Mouse (Mus musculus): ENCODE data around the gene Gga2. TPM values are rescaled to one million over a fixed set of nuclear protein-coding genes. Genes with fewer than 3 reads are reported as not detected.
A peak's percentile ranks its signal among the peaks of the same experiment; 100 is the strongest.

The Gga2 gene
- total and polyA plus RNA-seq, 2 experiments from 2014 or later = 25.5 to 29.8 TPM

DNA sequence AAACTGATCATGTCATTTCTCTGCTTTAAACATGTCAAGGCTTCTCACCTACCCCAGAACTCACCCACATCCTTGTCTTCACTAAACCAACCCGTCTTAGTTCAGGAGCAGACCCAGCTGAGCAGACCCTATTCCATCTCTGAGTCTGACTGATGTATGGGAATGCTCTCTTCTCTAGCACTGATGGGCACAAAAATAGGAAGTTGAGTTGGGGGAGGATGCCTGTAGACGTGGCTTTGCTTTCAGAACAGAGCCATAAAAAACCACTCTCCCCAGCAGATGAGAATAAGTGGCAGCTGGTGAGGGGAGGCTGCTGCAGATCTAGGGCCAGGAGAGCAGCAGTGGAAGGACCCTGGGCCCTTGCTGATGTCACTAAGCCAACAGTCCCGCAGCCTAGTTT, 12.3 kb upstream of the Gga2 start:
- H3K9me3 ChIP-seq (ENCODE audit: low read length) = no peaks in the 10 kb centered on the region
- no peaks in the 10 kb centered on the region for H3K27me3 ChIP-seq (ENCODE audit: insufficient read depth, low read length)
- no peak overlapping the region for H3K27ac ChIP-seq (ENCODE audit: low read depth, low read length)
- DNase-seq (no peak), ATAC-seq (no peak)
- no peak overlapping the region for H3K4me3 ChIP-seq (ENCODE audit: low read depth, low read length)
- no peak overlapping the region for H3K4me2 ChIP-seq (ENCODE audit: low read depth)
- TF ChIP-seq CTCF (IDR thresholded peaks at IDR 0.05; ENCODE audit: low read depth) = no peak
- no peaks in the 10 kb centered on the region for H3K36me3 ChIP-seq (ENCODE audit: insufficient read depth)
- H3K4me1 ChIP-seq (ENCODE audit: insufficient read depth) = no peaks in the 10 kb centered on the region
- H3K9ac ChIP-seq = no peak overlapping the region
- 66% methylated on average over 3 of the region's 3 CpGs for WGBS

GRCm38 (mm10) chr7:122022131-122022530, 1.1 kb upstream of the Gga2 start:
- no peak for ATAC-seq
- H3K9me3 ChIP-seq (ENCODE audit: low read length) = no peaks in the 10 kb centered on the region
- 96% methylated on average over 2 of the region's 2 CpGs for WGBS

DNA sequence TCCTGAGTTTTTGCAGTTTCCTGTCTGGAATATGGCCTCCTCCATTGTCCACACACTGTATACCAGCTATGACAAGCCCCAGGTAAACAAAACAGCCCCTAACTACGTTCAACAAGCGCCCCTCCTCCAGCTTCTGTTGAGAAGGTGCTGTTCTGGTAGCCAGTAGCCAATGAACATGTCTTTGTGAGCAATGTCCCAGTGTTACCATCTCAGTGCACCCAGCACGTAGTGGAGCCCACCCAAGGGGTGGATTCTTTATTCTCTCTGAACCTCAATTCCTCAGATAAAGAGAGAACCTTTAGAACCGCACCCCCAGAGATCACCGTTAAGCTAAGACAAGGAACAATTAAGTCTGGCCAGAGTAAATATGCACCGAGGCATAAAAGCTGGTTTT, 752 bp downstream of the Gga2 start:
- WGBS = 3% methylated on average over 6 of the region's 6 CpGs
- TF ChIP-seq CTCF (IDR thresholded peaks at IDR 0.05; ENCODE audit: low read depth) = no peak
- DNase-seq = no peak
- peak overlapping the region; percentile 85 for H3K4me3 ChIP-seq (ENCODE audit: low read depth, low read length)
- H3K9ac ChIP-seq = peak overlapping the region; percentile 92
- peak overlapping the region; percentile 87 for H3K27ac ChIP-seq (ENCODE audit: low read depth, low read length)
- ATAC-seq = peak; percentile 60
- H3K36me3 ChIP-seq (ENCODE audit: insufficient read depth) = peaks cover 3% of the 10 kb centered on the region; the same call in 1 of the 2 replicates
- no peaks in the 10 kb centered on the region for H3K27me3 ChIP-seq (ENCODE audit: insufficient read depth, low read length)
- H3K4me1 ChIP-seq (ENCODE audit: insufficient read depth) = peaks cover 3% of the 10 kb centered on the region; the same call in 1 of the 2 replicates
- H3K4me2 ChIP-seq (ENCODE audit: low read depth) = peak overlapping the region; percentile 71
- no peaks in the 10 kb centered on the region for H3K9me3 ChIP-seq (ENCODE audit: low read length)

More at GRCm38 (mm10) chr7:122022131-122022530, 1.1 kb upstream of the Gga2 start:
- DNase-seq = no peak
- H3K4me2 ChIP-seq (ENCODE audit: low read depth) = no peak overlapping the region
- no peaks in the 10 kb centered on the region for H3K27me3 ChIP-seq (ENCODE audit: insufficient read depth, low read length)
- no peak overlapping the region for H3K27ac ChIP-seq (ENCODE audit: low read depth, low read length)
- no peak overlapping the region for H3K4me3 ChIP-seq (ENCODE audit: low read depth, low read length)
- peaks cover 3% of the 10 kb centered on the region; the same call in 1 of the 2 replicates for H3K36me3 ChIP-seq (ENCODE audit: insufficient read depth)
- no peak overlapping the region for H3K9ac ChIP-seq
- TF ChIP-seq CTCF (IDR thresholded peaks at IDR 0.05; ENCODE audit: low read depth) = no peak
- peaks cover 3% of the 10 kb centered on the region; the same call in 1 of the 2 replicates for H3K4me1 ChIP-seq (ENCODE audit: insufficient read depth)

DNA sequence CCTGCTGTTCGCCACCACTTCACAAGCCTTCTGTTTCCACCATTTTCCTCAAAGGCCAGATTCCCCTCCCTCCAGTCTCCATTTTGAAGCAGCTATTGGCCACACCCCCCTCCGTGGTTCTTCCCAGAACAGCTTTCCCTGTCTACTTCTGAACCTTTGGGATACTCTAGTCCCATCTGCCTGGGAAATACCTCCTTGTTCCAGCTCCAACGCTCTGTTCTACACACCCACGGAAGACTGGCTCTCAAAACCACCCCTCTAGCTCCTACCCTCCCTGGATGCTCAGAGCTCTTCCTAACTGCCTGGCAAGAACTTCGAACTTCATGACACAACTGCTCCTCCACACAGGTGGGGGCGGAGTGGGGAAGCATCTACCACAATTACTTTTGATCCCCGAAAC, 2.0 kb downstream of the Gga2 start:
- WGBS = 76% methylated on average over 7 of the region's 7 CpGs
- H3K4me3 ChIP-seq (ENCODE audit: low read depth, low read length) = peak overlapping the region; percentile 85
- peaks cover 3% of the 10 kb centered on the region; the same call in 1 of the 2 replicates for H3K4me1 ChIP-seq (ENCODE audit: insufficient read depth)
- DNase-seq (no peak), ATAC-seq (no peak)
- peak overlapping the region; percentile 71 for H3K4me2 ChIP-seq (ENCODE audit: low read depth)
- no peaks in the 10 kb centered on the region for H3K27me3 ChIP-seq (ENCODE audit: insufficient read depth, low read length)
- TF ChIP-seq CTCF (IDR thresholded peaks at IDR 0.05; ENCODE audit: low read depth) = no peak
- H3K27ac ChIP-seq (ENCODE audit: low read depth, low read length) = no peak overlapping the region
- H3K36me3 ChIP-seq (ENCODE audit: insufficient read depth) = peaks cover 3% of the 10 kb centered on the region; the same call in 1 of the 2 replicates
- no peaks in the 10 kb centered on the region for H3K9me3 ChIP-seq (ENCODE audit: low read length)
- no peak overlapping the region for H3K9ac ChIP-seq

DNA sequence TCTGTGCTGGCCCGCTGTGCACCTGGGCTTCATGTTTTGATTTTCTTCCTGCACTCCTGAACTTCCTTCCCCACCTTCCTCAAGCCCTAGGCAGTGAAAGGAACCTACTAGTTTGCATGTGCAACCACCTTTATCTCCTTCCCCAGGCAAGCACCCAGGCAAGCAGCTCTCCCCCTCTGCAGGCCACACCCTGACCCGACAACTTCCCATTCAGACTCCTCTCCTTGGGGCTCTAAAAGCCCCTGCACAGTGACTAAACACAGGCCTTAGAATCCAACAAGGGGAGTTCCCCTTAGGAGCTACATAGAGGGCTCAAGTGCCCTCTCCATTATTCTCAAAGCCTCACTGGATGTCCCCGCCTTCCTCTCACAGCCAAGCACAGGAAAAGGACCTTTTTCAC, 2.8 kb downstream of the Gga2 start:
- ATAC-seq (no peak), DNase-seq (no peak)
- no peak for TF ChIP-seq CTCF (IDR thresholded peaks at IDR 0.05; ENCODE audit: low read depth)
- Histone ChIP-seq H3K9me3 (ENCODE audit: low read length) (no peaks in the 10 kb centered on the region), H3K4me2 (ENCODE audit: low read depth) (peak overlapping the region; percentile 71), H3K27me3 (ENCODE audit: insufficient read depth, low read length) (no peaks in the 10 kb centered on the region), H3K9ac (no peak overlapping the region), H3K4me1 (ENCODE audit: insufficient read depth) (peaks cover 3% of the 10 kb centered on the region; the same call in 1 of the 2 replicates), H3K27ac (ENCODE audit: low read depth, low read length) (no peak overlapping the region), H3K4me3 (ENCODE audit: low read depth, low read length) (no peak overlapping the region), H3K36me3 (ENCODE audit: insufficient read depth) (peaks cover 3% of the 10 kb centered on the region; the same call in 1 of the 2 replicates)
- WGBS = 62% methylated on average over 3 of the region's 3 CpGs

DNA sequence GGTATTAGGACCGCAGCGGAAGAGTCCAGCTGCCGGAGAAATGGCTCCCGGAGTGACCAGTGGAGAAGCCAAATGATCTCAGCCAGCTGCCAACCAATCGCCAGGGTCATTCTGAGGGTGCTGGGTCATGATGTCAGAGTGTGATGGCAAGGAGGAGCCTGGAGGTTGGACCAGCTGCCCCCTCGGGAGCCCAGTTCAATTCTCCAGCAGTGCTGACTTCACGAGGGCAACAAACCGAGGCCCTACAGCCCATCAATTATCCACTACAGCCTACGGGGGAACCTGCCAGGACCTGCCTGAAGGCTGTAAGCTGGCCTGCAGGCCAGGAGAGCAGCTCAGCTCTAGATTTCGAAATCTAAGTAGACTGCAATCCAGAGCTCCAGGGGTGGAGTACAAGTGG, 5.3 kb downstream of the Gga2 start:
- Histone ChIP-seq H3K4me3 (ENCODE audit: low read depth, low read length) (no peak overlapping the region), H3K27ac (ENCODE audit: low read depth, low read length) (no peak overlapping the region), H3K4me2 (ENCODE audit: low read depth) (no peak overlapping the region), H3K4me1 (ENCODE audit: insufficient read depth) (peaks cover 3% of the 10 kb centered on the region; the same call in 1 of the 2 replicates), H3K36me3 (ENCODE audit: insufficient read depth) (peaks cover 18% of the 10 kb centered on the region), H3K9ac (no peak overlapping the region), H3K27me3 (ENCODE audit: insufficient read depth, low read length) (no peaks in the 10 kb centered on the region), H3K9me3 (ENCODE audit: low read length) (no peaks in the 10 kb centered on the region)
- TF ChIP-seq CTCF (IDR thresholded peaks at IDR 0.05; ENCODE audit: low read depth) = no peak
- 84% methylated on average over 10 of the region's 10 CpGs for WGBS
- DNase-seq (no peak), ATAC-seq (no peak)

- Histone ChIP-seq H3K4me3 (ENCODE audit: low read depth, low read length) (no peak overlapping the region), H3K4me2 (ENCODE audit: low read depth) (no peak overlapping the region), H3K4me1 (ENCODE audit: insufficient read depth) (peaks cover 3% of the 10 kb centered on the region; the same call in 1 of the 2 replicates), H3K27ac (ENCODE audit: low read depth, low read length) (no peak overlapping the region), H3K9ac (no peak overlapping the region), H3K27me3 (ENCODE audit: insufficient read depth, low read length) (no peaks in the 10 kb centered on the region), H3K36me3 (ENCODE audit: insufficient read depth) (peaks cover 25% of the 10 kb centered on the region), H3K9me3 (ENCODE audit: low read length) (no peaks in the 10 kb centered on the region)
- WGBS = 66% methylated on average over 8 of the region's 8 CpGs
- no peak for TF ChIP-seq CTCF (IDR thresholded peaks at IDR 0.05; ENCODE audit: low read depth)
- DNase-seq (no peak), ATAC-seq (no peak)
These were observed 5.9 kb downstream of the Gga2 start for GRCm38 (mm10) chr7:122015105-122015504.

Measured in forebrain, postnatal 0 days (tissue).